In genomic region chr6:49236331-49236730, GRCm38 (mm10) we compare ENCODE assay signal across 7 mouse cellular contexts. TPM values are rescaled to one million over a fixed set of nuclear protein-coding genes. Genes with fewer than 3 reads are reported as not detected.
DNase-seq lines count a peak whose midpoint lies in the region; ATAC-seq lines count a peak whose summit lies in the region.

No protein-coding gene starts in this region.

- peak; percentile 99 for ATAC-seq in embryonic facial prominence, embryonic 12.5 days (ENCODE audit: insufficient number of reproducible peaks, insufficient read depth, low FRiP score, low TSS enrichment)
- ATAC-seq in midbrain, embryonic 11.5 days (ENCODE audit: low FRiP score) = peak; percentile 97

- intact Hi-C loops in left cerebral cortex, postnatal 36 days (cut with DNase I) = no loop called here

- no peaks in the 10 kb centered on the region for H3K9me3 ChIP-seq in embryonic facial prominence, embryonic 12.5 days
- no peaks in the 10 kb centered on the region for H3K9me3 ChIP-seq in midbrain, embryonic 11.5 days (ENCODE audit: control insufficient read depth, low read length)

- 61% methylated on average over 9 of the region's 9 CpGs for WGBS in embryonic facial prominence, embryonic 12.5 days
- WGBS in midbrain, embryonic 11.5 days = 50% methylated on average over 9 of the region's 9 CpGs

- no peaks in the 10 kb centered on the region for H3K36me3 ChIP-seq in embryonic facial prominence, embryonic 12.5 days
- 0 out of 2 replicates have a peak, but pooled peaks cover 2% of the 10 kb centered on the region for H3K36me3 ChIP-seq in midbrain, embryonic 11.5 days (ENCODE audit: control insufficient read depth, insufficient read depth, low read length)

- no peaks in the 10 kb centered on the region for H3K4me1 ChIP-seq in embryonic facial prominence, embryonic 12.5 days
- no peaks in the 10 kb centered on the region for H3K4me1 ChIP-seq in midbrain, embryonic 11.5 days (ENCODE audit: control insufficient read depth, insufficient read depth, low read length)

- DNase-seq in adrenal gland, adult 8-10 months = peak; percentile 100
- DNase-seq in heart, adult 18-20 months = peak; percentile 99 to 100
- DNase-seq in kidney, adult 11 months = peak; percentile 97
- DNase-seq in left cerebral cortex, postnatal 36 days (ENCODE audit: low spot score in 2 of 2) = peak; percentile 100
- DNase-seq in midbrain, embryonic 11.5 days (ENCODE audit: low spot score, missing footprints) = peak; percentile 100
- DNase-seq in right cerebral cortex, postnatal 4 days = peak; percentile 100

- no peak overlapping the region for H3K9ac ChIP-seq in embryonic facial prominence, embryonic 12.5 days
- no peak overlapping the region for H3K9ac ChIP-seq in midbrain, embryonic 11.5 days (ENCODE audit: low read length)

- no peak overlapping the region for H3K4me3 ChIP-seq in embryonic facial prominence, embryonic 12.5 days
- H3K4me3 ChIP-seq in midbrain, embryonic 11.5 days (ENCODE audit: low read depth, low read length) = no peak overlapping the region

- H3K27ac ChIP-seq in embryonic facial prominence, embryonic 12.5 days = no peak overlapping the region
- no peak overlapping the region for H3K27ac ChIP-seq in midbrain, embryonic 11.5 days (ENCODE audit: low read depth, low read length)

- H3K27me3 ChIP-seq in embryonic facial prominence, embryonic 12.5 days = no peaks in the 10 kb centered on the region
- H3K27me3 ChIP-seq in midbrain, embryonic 11.5 days (ENCODE audit: control insufficient read depth, insufficient read depth, low read length) = no peaks in the 10 kb centered on the region

- no peak overlapping the region for H3K4me2 ChIP-seq in embryonic facial prominence, embryonic 12.5 days (replicated peaks)
- H3K4me2 ChIP-seq in midbrain, embryonic 11.5 days = no peak overlapping the region

RNA-seq across cellular contexts. Expression of gene Igf2bp3, which starts 21.6 kb away (rescaled TPM):
- under 1 TPM in 2 of 4 experiments, not detected in 2; 0.05 to 0.12 TPM for total RNA-seq in adrenal gland, adult 8-10 months (2022)
- 109 TPM in 2 replicates for polyA plus RNA-seq in embryonic facial prominence, embryonic 12.5 days (2016; fragmentation: Nextera tagmentation; extraction: Ambion mirVana)
- total RNA-seq in heart, adult 18-20 months (2021) = not detected
- under 1 TPM in 1 of 2 experiments, not detected in 1; 0.07 TPM for total RNA-seq in left cerebral cortex, postnatal 36 days (2021)
- 145 and 155 TPM in 2 replicates for polyA plus RNA-seq in midbrain, embryonic 11.5 days (2014; fragmentation: Nextera tagmentation; extraction: Ambion mirVana)

RNA-seq across cellular contexts. Expression of gene Tra2a, which starts 27.5 kb away (rescaled TPM):
- total RNA-seq in adrenal gland, adult 8-10 months (2022) = 10 to 100 TPM; 55.9 to 86.1 (median 66.6) TPM
- polyA plus RNA-seq in embryonic facial prominence, embryonic 12.5 days (2016; fragmentation: Nextera tagmentation; extraction: Ambion mirVana) = 138 and 147 TPM in 2 replicates
- 10 to 100 TPM; 26.2 to 29.9 TPM for total RNA-seq in heart, adult 18-20 months (2021)
- total RNA-seq in left cerebral cortex, postnatal 36 days (2021) = 10 to 100 TPM; 51.1 to 86.5 TPM
- 57.6 and 61.2 TPM in 2 replicates for polyA plus RNA-seq in midbrain, embryonic 11.5 days (2014; fragmentation: Nextera tagmentation; extraction: Ambion mirVana)
